Mouse (Mus musculus) heart, embryonic 14.5 days (tissue): ENCODE results near the gene Vmn2r75. TPM values are rescaled to one million over a fixed set of nuclear protein-coding genes. Genes with fewer than 3 reads are reported as not detected.
"Not testable (repeated sequence)": the region's sequence is repeated elsewhere in the genome, so short reads cannot be mapped to it uniquely, and the experiment has no call there.

Source experiments
- ATAC-seq: fragments of 200-750 bp; cut with Nextera tagmentation; 2 replicates; pipeline ENCODE4 v1.8.0; 2017; ENCODE audit warnings: low read depth, moderate TSS enrichment; ENCODE audit not compliant: insufficient number of reproducible peaks, insufficient read depth, low FRiP score
- H3K27ac ChIP-seq, 2 experiments: fragments of 200-500 bp in 1 of 2; fragments of 300-500 bp in 1 of 2; sonication (generic) in 1 of 2; replicated peaks in 1 of 2; 2 replicates each; pipeline ENCODE4 v1.5.1; 2012 to 2014; ENCODE audit warnings: low read depth in 2 of 2, low read length in 2 of 2, control low read depth in 1 of 2, mild to moderate bottlenecking in 1 of 2, mixed read lengths in 1 of 2; ENCODE audit not compliant: control insufficient read depth in 1 of 2, insufficient read depth in 1 of 2
- H3K27me3 ChIP-seq: fragments of 300-500 bp; sonication (generic); 2 replicates; pipeline ENCODE4 v1.6.1; 2014; ENCODE audit warnings: mild to moderate bottlenecking, low read length, control low read depth; ENCODE audit not compliant: control insufficient read depth, insufficient read depth
- H3K36me3 ChIP-seq: fragments of 300-500 bp; sonication (generic); 2 replicates; pipeline ENCODE4 v1.6.1; 2014; ENCODE audit warnings: mild to moderate bottlenecking, control low read depth, low read length, mixed read lengths; ENCODE audit not compliant: control insufficient read depth, insufficient read depth
- H3K4me1 ChIP-seq, 2 experiments: fragments of 200-500 bp in 1 of 2; fragments of 300-500 bp in 1 of 2; sonication (generic) in 1 of 2; 2 replicates each; pipeline ENCODE4 v1.6.1; 2012 to 2014; ENCODE audit warnings: low read length in 2 of 2, control low read depth in 1 of 2, mixed read lengths in 1 of 2; ENCODE audit not compliant: control insufficient read depth in 2 of 2, insufficient read depth in 2 of 2
- H3K4me2 ChIP-seq: fragments of 300-500 bp; sonication (generic); 2 replicates; pipeline ENCODE4 v1.6.1; 2014; ENCODE audit warnings: mild to moderate bottlenecking, low read length
- H3K4me3 ChIP-seq, 2 experiments: fragments of 200-500 bp in 1 of 2; fragments of 300-500 bp in 1 of 2; sonication (generic) in 1 of 2; 2 replicates each; pipeline ENCODE4 v1.5.1; 2012 to 2014; ENCODE audit warnings: low read length in 2 of 2, mild to moderate bottlenecking in 2 of 2, control low read depth in 1 of 2, low read depth in 1 of 2, moderate library complexity in 1 of 2; ENCODE audit not compliant: control insufficient read depth in 1 of 2, insufficient read depth in 1 of 2
- H3K9ac ChIP-seq: fragments of 300-500 bp; sonication (generic); 2 replicates; pipeline ENCODE4 v1.6.1; 2014; ENCODE audit warnings: mild to moderate bottlenecking, low read length
- H3K9me3 ChIP-seq: fragments of 300-500 bp; sonication (generic); 2 replicates; pipeline ENCODE4 v1.6.1; 2016; ENCODE audit warnings: low read length, control low read depth; ENCODE audit not compliant: control insufficient read depth
- WGBS: fragments of 180-500 bp; shearing (Covaris S2); extraction: QIAGEN DNeasy Blood & Tissue Kit; methylation state at CpG from one replicate; pipeline ENCODE4 v1.1.7; 2014; 5-methylcytosine and 5-hydroxymethylcytosine counted together
- polyA plus RNA-seq: library from polyadenylated mRNA; unstranded; fragments of >200 nt; fragmentation: Nextera tagmentation; extraction: Ambion mirVana; gene quantifications from 2 replicates; pipeline ENCODE4 v1.2.1, GENCODE M21; 2014

Vmn2r75 gene
- not detected in 2 replicates for polyA plus RNA-seq

DNA sequence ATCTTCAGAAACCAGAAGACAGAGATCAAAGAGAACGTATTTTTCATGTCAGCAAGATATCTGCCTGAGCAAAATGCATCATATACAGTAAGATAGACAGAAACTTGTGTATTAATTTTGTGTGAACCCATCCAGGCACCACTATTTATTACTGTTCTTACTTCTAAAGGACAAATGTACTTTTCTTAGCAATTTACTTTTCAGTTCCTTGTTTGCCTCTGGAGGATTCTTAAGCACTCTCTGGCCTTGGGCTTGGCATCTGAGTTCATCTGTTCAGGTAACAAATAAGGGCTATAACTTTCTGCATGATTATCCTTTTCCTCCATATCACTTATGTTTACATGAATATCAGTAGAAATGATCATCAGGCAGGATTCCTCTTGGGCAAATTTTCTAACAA is at the start of gene Vmn2r75:
Vmn2r75 (minus strand) TSS at position 101 of the 400 bp plus-strand sequence.
- H3K4me3 ChIP-seq, H3K36me3 ChIP-seq, H3K27ac ChIP-seq, H3K27me3 ChIP-seq, H3K4me1 ChIP-seq, H3K4me2 ChIP-seq, H3K9me3 ChIP-seq, H3K9ac ChIP-seq, ATAC-seq: not testable (repeated sequence)
- WGBS = 56% methylated on average over 1 of the region's 1 CpGs

DNA sequence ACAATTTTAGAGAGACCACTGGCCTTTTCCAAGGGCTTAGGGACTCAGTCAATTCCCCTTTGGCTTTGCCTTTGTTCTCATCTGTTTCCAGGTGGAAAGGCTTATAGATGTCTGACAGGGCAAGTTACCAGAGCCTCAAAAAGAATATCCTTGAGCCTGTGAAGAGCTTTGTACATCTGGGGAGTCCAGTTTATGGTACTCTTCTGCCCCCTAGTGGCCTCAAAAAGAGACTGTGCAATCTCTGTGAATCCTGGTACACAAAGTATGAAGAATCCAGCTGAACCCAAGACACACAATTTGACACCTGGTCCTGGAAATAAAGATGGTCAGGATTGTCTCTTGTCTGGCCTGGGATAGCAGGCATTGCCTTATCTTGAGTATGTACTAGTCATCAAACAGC is 39.8 kb upstream of the Vmn2r75 start:
- no peak overlapping the region for H3K4me2 ChIP-seq
- no peak for ATAC-seq
- H3K9me3 ChIP-seq = no peaks in the 10 kb centered on the region
- no peak overlapping the region for H3K9ac ChIP-seq
- no peak overlapping the region for H3K4me3 ChIP-seq
- no peaks in the 10 kb centered on the region for H3K36me3 ChIP-seq
- no peaks in the 10 kb centered on the region for H3K27me3 ChIP-seq
- no peak overlapping the region for H3K27ac ChIP-seq
- no peaks in the 10 kb centered on the region for H3K4me1 ChIP-seq

Other genes with a start within 250 kb of the Vmn2r75 start
- gene Vmn2r74, start 210.1 kb downstream of the Vmn2r75 start, polyA plus RNA-seq = not detected in 2 replicates
- gene Vmn2r76, start 74.5 kb upstream of the Vmn2r75 start, polyA plus RNA-seq = not detected in 2 replicates
- gene Olfr310, start 105.4 kb upstream of the Vmn2r75 start, polyA plus RNA-seq = not detected in 2 replicates
- not detected in 2 replicates for gene Olfr309, start 141.9 kb upstream of the Vmn2r75 start, polyA plus RNA-seq
- not detected in 2 replicates for gene Olfr308, start 153.9 kb upstream of the Vmn2r75 start, polyA plus RNA-seq
- not detected in 2 replicates for gene Olfr307, start 165.8 kb upstream of the Vmn2r75 start, polyA plus RNA-seq
- not detected in 2 replicates for gene Olfr305, start 195.2 kb upstream of the Vmn2r75 start, polyA plus RNA-seq
- gene Olfr304, start 214.9 kb upstream of the Vmn2r75 start, polyA plus RNA-seq = not detected in 2 replicates
- not detected in 2 replicates for gene Olfr303, start 226.0 kb upstream of the Vmn2r75 start, polyA plus RNA-seq
- not detected in 2 replicates for gene Olfr301, start 232.1 kb upstream of the Vmn2r75 start, polyA plus RNA-seq